Mouse (Mus musculus): ENCODE results near the gene Fgfr1op2. TPM values are rescaled to one million over a fixed set of nuclear protein-coding genes. Genes with fewer than 3 reads are reported as not detected.

Fgfr1op2 gene
- polyA plus RNA-seq, 1 experiment from 2014 or later = 98.3 TPM

Other genes with a start within 250 kb of the Fgfr1op2 start
- gene Itpr2, start 75.0 kb upstream of the Fgfr1op2 start, polyA plus RNA-seq (2015; fragmentation: Nextera tagmentation; extraction: Ambion mirVana) = 14.6 and 18.4 TPM in 2 replicates
- 54.2 and 62.9 TPM in 2 replicates for gene Ints13, start 632 bp downstream of the Fgfr1op2 start, polyA plus RNA-seq (2015; fragmentation: Nextera tagmentation; extraction: Ambion mirVana)
- 132 and 142 TPM in 2 replicates for gene Med21, start 65.3 kb downstream of the Fgfr1op2 start, polyA plus RNA-seq (2015; fragmentation: Nextera tagmentation; extraction: Ambion mirVana)
- 48.2 and 52.1 TPM in 2 replicates for gene Tm7sf3, start 65.6 kb downstream of the Fgfr1op2 start, polyA plus RNA-seq (2015; fragmentation: Nextera tagmentation; extraction: Ambion mirVana)
- gene Stk38l, start 147.8 kb downstream of the Fgfr1op2 start, polyA plus RNA-seq (2015; fragmentation: Nextera tagmentation; extraction: Ambion mirVana) = 17.3 and 17.4 TPM in 2 replicates
- 7.9 and 8.5 TPM in 2 replicates for gene Arntl2, start 218.9 kb downstream of the Fgfr1op2 start, polyA plus RNA-seq (2015; fragmentation: Nextera tagmentation; extraction: Ambion mirVana)

Measured in limb, embryonic 15.5 days (tissue).